Mouse (Mus musculus) forebrain, embryonic 14.5 days (tissue): Measurements from ENCODE around the gene Crocc. TPM values are rescaled to one million over a fixed set of nuclear protein-coding genes. Genes with fewer than 3 reads are reported as not detected.

Experiments used
- ATAC-seq: fragments of 200-750 bp; cut with Nextera tagmentation; 2 replicates; pipeline ENCODE4 v1.8.0; 2017; ENCODE audit warnings: mild to moderate bottlenecking, moderate library complexity
- DNase-seq: peaks from one replicate; pipeline ENCODE4 v3.0.0-alpha.2; 2015; ENCODE audit warnings: low spot score
- H3K27ac ChIP-seq: fragments of 300-500 bp; sonication (generic); 2 replicates; pipeline ENCODE4 v1.5.1; 2014; ENCODE audit warnings: low read depth, mild to moderate bottlenecking, control low read depth, low read length, moderate library complexity
- H3K27me3 ChIP-seq: fragments of 300-500 bp; sonication (generic); replicated peaks from 2 replicates; pipeline ENCODE4 v1.6.1; 2014; ENCODE audit warnings: low read length, control low read depth, mixed read lengths; ENCODE audit not compliant: control insufficient read depth, insufficient read depth
- H3K36me3 ChIP-seq: fragments of 300-500 bp; sonication (generic); 2 replicates; pipeline ENCODE4 v1.6.1; 2014; ENCODE audit warnings: low read length, control low read depth; ENCODE audit not compliant: control insufficient read depth, insufficient read depth
- H3K4me1 ChIP-seq: fragments of 300-500 bp; sonication (generic); 2 replicates; pipeline ENCODE4 v1.6.1; 2014; ENCODE audit warnings: antibody characterized with exemption, low read length, control low read depth; ENCODE audit not compliant: control insufficient read depth, insufficient read depth
- H3K4me2 ChIP-seq: fragments of 300-500 bp; sonication (generic); 2 replicates; pipeline ENCODE4 v1.6.1; 2014; ENCODE audit warnings: mild to moderate bottlenecking, control low read depth, low read length
- H3K4me3 ChIP-seq: fragments of 300-500 bp; sonication (generic); 2 replicates; pipeline ENCODE4 v1.5.1; 2014; ENCODE audit warnings: low read depth, low read length, control low read depth
- H3K9ac ChIP-seq: fragments of 300-500 bp; sonication (generic); 2 replicates; pipeline ENCODE4 v1.6.1; 2014; ENCODE audit warnings: mild to moderate bottlenecking, low read length, control low read depth, moderate library complexity
- H3K9me3 ChIP-seq: fragments of 300-500 bp; sonication (generic); replicated peaks from 2 replicates; pipeline ENCODE4 v1.6.1; 2016; ENCODE audit warnings: low read length, control low read depth, mixed read lengths; ENCODE audit not compliant: control insufficient read depth
- whole genome bisulfite sequencing: fragments of 180-500 bp; shearing (Covaris S2); extraction: QIAGEN DNeasy Blood & Tissue Kit; methylation state at CpG from one replicate; pipeline ENCODE4 v1.1.7; 2014; 5-methylcytosine and 5-hydroxymethylcytosine counted together
- polyA plus RNA-seq: library from polyadenylated mRNA; unstranded; fragments of >200 nt; fragmentation: Nextera tagmentation; extraction: Ambion mirVana; gene quantifications from 2 replicates; pipeline ENCODE4 v1.2.1, GENCODE M21; 2014

Crocc gene
- polyA plus RNA-seq, 1 experiment from 2014 or later, result 7.8 TPM

GRCm38 (mm10) chr4:141058835-141059234 is 1.5 kb downstream of the Crocc start:
- DNase-seq (no peak), ATAC-seq (no peak)
- Histone ChIP-seq H3K4me3 (no peak overlapping the region), H3K36me3 (no peaks in the 10 kb centered on the region; the same call in 1 of the 2 replicates), H3K4me2 (no peak overlapping the region), H3K27me3 (no peaks in the 10 kb centered on the region), H3K9ac (no peak overlapping the region), H3K4me1 (peaks cover 9% of the 10 kb centered on the region), H3K27ac (no peak overlapping the region), H3K9me3 (no peaks in the 10 kb centered on the region)
- 78% methylated on average over 9 of the region's 9 CpGs for WGBS

- H3K4me2 ChIP-seq, result no peak overlapping the region
- no peaks in the 10 kb centered on the region; the same call in 1 of the 2 replicates for H3K36me3 ChIP-seq
- peaks cover 25% of the 10 kb centered on the region for H3K4me1 ChIP-seq
- H3K4me3 ChIP-seq, result no peak overlapping the region
- ATAC-seq (no peak), DNase-seq (no peak)
- WGBS, result 93% methylated on average over 10 of the region's 10 CpGs
- H3K27ac ChIP-seq, result no peak overlapping the region
- no peak overlapping the region for H3K9ac ChIP-seq
- H3K27me3 ChIP-seq, result no peaks in the 10 kb centered on the region
- no peaks in the 10 kb centered on the region for H3K9me3 ChIP-seq
Observed at GRCm38 (mm10) chr4:141056970-141057369, 3.4 kb downstream of the Crocc start.

- H3K4me3 ChIP-seq, result peak overlapping the region; percentile 18
- no peaks in the 10 kb centered on the region; the same call in 1 of the 2 replicates for H3K36me3 ChIP-seq
- peak overlapping the region; percentile 53 for H3K4me2 ChIP-seq
- ATAC-seq (peak; percentile 68), DNase-seq (peak; percentile 87)
- 2% methylated on average over 17 of the region's 17 CpGs for WGBS
- H3K27ac ChIP-seq, result peak overlapping the region; percentile 91
- H3K9me3 ChIP-seq, result no peaks in the 10 kb centered on the region
- H3K4me1 ChIP-seq, result peaks cover 40% of the 10 kb centered on the region
- H3K27me3 ChIP-seq, result no peaks in the 10 kb centered on the region
- H3K9ac ChIP-seq, result peak overlapping the region; percentile 36
Observed at GRCm38 (mm10) chr4:141053568-141054161, 6.7 kb downstream of the Crocc start.

GRCm38 (mm10) chr4:141053138-141053537 is 7.2 kb downstream of the Crocc start:
- Histone ChIP-seq H3K4me2 (peak overlapping the region; percentile 53), H3K4me3 (peak overlapping the region; percentile 18), H3K27ac (peak overlapping the region; percentile 91), H3K9ac (peak overlapping the region; percentile 36), H3K27me3 (no peaks in the 10 kb centered on the region), H3K4me1 (peaks cover 45% of the 10 kb centered on the region), H3K36me3 (no peaks in the 10 kb centered on the region; the same call in 1 of the 2 replicates), H3K9me3 (no peaks in the 10 kb centered on the region)
- 15% methylated on average over 8 of the region's 8 CpGs for WGBS
- no peak for ATAC-seq
- DNase-seq, result no peak

GRCm38 (mm10) chr4:141052442-141052841 is 7.9 kb downstream of the Crocc start:
- H3K9me3 ChIP-seq, result no peaks in the 10 kb centered on the region
- DNase-seq, result peak; percentile 58
- H3K27me3 ChIP-seq, result no peaks in the 10 kb centered on the region
- 56% methylated on average over 12 of the region's 12 CpGs for WGBS
- H3K4me1 ChIP-seq, result peaks cover 46% of the 10 kb centered on the region
- no peaks in the 10 kb centered on the region; the same call in 1 of the 2 replicates for H3K36me3 ChIP-seq
- peak overlapping the region; percentile 91 for H3K27ac ChIP-seq
- no peak overlapping the region for H3K4me3 ChIP-seq
- no peak for ATAC-seq
- peak overlapping the region; percentile 53; the same call in 1 of the 2 replicates for H3K4me2 ChIP-seq
- H3K9ac ChIP-seq, result peak overlapping the region; percentile 36; the same call in 1 of the 2 replicates

GRCm38 (mm10) chr4:141049476-141049835 is 10.9 kb downstream of the Crocc start:
- WGBS, result 12% methylated on average over 4 of the region's 4 CpGs
- peaks cover 16% of the 10 kb centered on the region; the same call in 1 of the 2 replicates for H3K36me3 ChIP-seq
- peak overlapping the region; percentile 43 for H3K4me2 ChIP-seq
- H3K9ac ChIP-seq, result peak overlapping the region; percentile 52
- H3K4me1 ChIP-seq, result peaks cover 46% of the 10 kb centered on the region
- no peak overlapping the region for H3K4me3 ChIP-seq
- no peaks in the 10 kb centered on the region for H3K27me3 ChIP-seq
- DNase-seq, result peak; percentile 96
- no peaks in the 10 kb centered on the region for H3K9me3 ChIP-seq
- peak overlapping the region; percentile 97 for H3K27ac ChIP-seq
- peak; percentile 69 for ATAC-seq

GRCm38 (mm10) chr4:141048810-141049475 is 11.4 kb downstream of the Crocc start:
- peak overlapping the region; percentile 43 for H3K4me2 ChIP-seq
- peak overlapping the region; percentile 97 for H3K27ac ChIP-seq
- H3K27me3 ChIP-seq, result no peaks in the 10 kb centered on the region
- peak; percentile 60 for DNase-seq
- 19% methylated on average over 17 of the region's 17 CpGs for WGBS
- peak; percentile 13 for ATAC-seq
- no peak overlapping the region; the same call in 1 of the 2 replicates for H3K4me3 ChIP-seq
- peaks cover 16% of the 10 kb centered on the region; the same call in 1 of the 2 replicates for H3K36me3 ChIP-seq
- H3K9me3 ChIP-seq, result no peaks in the 10 kb centered on the region
- peak overlapping the region; percentile 52 for H3K9ac ChIP-seq
- H3K4me1 ChIP-seq, result peaks cover 43% of the 10 kb centered on the region

GRCm38 (mm10) chr4:141044816-141045215 is 15.5 kb downstream of the Crocc start:
- 12% methylated on average over 8 of the region's 8 CpGs for WGBS
- Histone ChIP-seq H3K27me3 (no peaks in the 10 kb centered on the region), H3K4me2 (no peak overlapping the region), H3K4me1 (peaks cover 18% of the 10 kb centered on the region), H3K36me3 (peaks cover 44% of the 10 kb centered on the region), H3K9me3 (no peaks in the 10 kb centered on the region), H3K27ac (no peak overlapping the region), H3K4me3 (no peak overlapping the region), H3K9ac (no peak overlapping the region)
- ATAC-seq (peak; percentile 64), DNase-seq (peak; percentile 82)

- H3K36me3 ChIP-seq, result peaks cover 71% of the 10 kb centered on the region
- H3K4me3 ChIP-seq, result no peak overlapping the region
- DNase-seq (no peak), ATAC-seq (no peak)
- H3K4me2 ChIP-seq, result no peak overlapping the region
- H3K9me3 ChIP-seq, result no peaks in the 10 kb centered on the region
- no peaks in the 10 kb centered on the region for H3K4me1 ChIP-seq
- no peak overlapping the region for H3K27ac ChIP-seq
- H3K27me3 ChIP-seq, result no peaks in the 10 kb centered on the region
- 57% methylated on average over 12 of the region's 12 CpGs for WGBS
- H3K9ac ChIP-seq, result no peak overlapping the region
Observed at GRCm38 (mm10) chr4:141041117-141041516, 19.2 kb downstream of the Crocc start.
